Mouse (Mus musculus) CD4-positive, CD25-positive, alpha-beta regulatory T cell (primary cell): ENCODE results near the gene Rnaseh2c. TPM values are rescaled to one million over a fixed set of nuclear protein-coding genes. Genes with fewer than 3 reads are reported as not detected.

Experiments
- polyA plus RNA-seq: library from polyadenylated mRNA; unstranded; fragments of 100-300 nt; shearing (Covaris generic); gene quantifications from one replicate; pipeline ENCODE4 v1.2.1, GENCODE M21; 2017

The Rnaseh2c gene
- 127 TPM for polyA plus RNA-seq

GRCm38 (mm10) chr19:5601752-5602541 lies at the start of gene Rnaseh2c:
Gene Rnaseh2c (plus strand): TSS chr19:5601873.

DNA sequence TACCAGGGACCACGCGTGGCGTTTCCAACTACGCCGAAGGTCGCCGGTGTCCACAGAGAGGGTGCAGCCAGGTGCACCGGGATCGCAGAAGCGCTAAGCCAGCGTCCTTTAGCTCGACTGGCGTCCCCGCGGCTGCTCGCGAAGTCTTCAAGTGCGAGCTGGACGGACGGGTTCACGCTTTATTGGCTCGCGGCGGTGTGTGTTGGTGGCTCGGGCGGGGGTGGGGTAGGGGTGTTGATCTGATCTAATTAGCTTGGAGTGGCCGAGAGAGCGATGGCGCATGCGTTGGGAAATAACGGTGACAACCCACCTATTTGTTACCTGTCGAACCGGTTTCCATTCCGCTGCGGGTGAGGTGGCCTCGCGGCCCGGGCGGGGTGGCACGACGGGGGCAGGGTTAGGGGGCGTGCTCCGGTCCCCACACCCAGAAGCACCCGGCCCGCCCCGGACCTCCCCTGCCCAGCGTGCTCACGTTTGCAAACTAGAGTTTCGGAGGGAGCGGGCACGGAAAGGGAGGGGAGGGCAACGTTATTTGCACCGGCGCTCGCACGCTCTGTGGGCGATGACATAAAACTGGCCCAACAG lies 41.1 kb upstream of the Rnaseh2c start, which contains the start of gene Ovol1:
Ovol1 (minus strand) TSS at position 190 of the 585 bp plus-strand sequence.

DNA sequence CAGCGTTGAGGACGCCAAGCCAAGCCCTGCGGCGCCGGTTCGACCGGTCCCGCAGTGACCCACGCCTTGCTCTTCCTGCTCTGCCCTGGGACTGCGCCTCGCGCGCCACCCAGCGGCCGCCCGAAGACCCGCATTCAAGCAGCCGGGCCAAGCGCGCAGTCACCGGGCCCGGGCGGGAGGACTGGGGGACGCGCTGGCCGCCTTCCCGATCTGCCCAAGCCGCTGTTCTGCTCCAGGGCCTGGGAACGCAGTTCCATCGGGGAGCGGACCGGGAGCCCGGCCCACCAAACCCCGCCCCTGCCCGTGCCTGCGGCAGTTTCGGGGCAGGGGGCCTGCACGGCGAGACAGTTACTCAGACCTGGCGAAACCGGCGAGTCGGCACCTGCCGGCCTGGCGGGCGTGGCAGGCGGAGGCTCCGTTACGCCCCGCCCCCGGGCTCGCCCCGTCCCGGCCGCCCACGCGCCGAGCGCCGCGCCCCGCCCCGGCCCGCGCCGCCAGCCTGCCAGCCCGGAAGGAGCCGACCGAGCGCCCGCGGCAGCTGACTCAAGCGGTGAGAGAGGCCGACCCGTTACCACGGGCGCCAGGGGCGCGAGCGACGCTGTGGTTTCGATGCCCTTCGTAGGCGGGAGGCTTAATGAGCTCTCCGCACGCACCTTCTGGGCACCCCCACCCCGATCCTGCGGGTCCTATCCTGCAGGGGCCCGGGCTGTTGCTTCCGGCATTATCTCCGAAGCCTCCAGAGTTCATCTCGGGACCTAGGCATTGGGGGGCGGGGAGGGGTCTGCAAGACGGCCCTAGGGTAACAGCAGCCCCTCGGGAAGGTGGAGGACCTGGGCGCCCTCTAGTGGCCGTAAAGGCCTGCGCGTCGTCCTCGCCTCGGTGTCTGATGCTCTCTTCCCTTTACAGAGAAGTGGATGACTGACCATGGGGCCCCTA lies 33.9 kb upstream of the Rnaseh2c start, which contains the start of gene Ap5b1:
Ap5b1 (plus strand) TSS at position 492 of the 936 bp plus-strand sequence.

DNA sequence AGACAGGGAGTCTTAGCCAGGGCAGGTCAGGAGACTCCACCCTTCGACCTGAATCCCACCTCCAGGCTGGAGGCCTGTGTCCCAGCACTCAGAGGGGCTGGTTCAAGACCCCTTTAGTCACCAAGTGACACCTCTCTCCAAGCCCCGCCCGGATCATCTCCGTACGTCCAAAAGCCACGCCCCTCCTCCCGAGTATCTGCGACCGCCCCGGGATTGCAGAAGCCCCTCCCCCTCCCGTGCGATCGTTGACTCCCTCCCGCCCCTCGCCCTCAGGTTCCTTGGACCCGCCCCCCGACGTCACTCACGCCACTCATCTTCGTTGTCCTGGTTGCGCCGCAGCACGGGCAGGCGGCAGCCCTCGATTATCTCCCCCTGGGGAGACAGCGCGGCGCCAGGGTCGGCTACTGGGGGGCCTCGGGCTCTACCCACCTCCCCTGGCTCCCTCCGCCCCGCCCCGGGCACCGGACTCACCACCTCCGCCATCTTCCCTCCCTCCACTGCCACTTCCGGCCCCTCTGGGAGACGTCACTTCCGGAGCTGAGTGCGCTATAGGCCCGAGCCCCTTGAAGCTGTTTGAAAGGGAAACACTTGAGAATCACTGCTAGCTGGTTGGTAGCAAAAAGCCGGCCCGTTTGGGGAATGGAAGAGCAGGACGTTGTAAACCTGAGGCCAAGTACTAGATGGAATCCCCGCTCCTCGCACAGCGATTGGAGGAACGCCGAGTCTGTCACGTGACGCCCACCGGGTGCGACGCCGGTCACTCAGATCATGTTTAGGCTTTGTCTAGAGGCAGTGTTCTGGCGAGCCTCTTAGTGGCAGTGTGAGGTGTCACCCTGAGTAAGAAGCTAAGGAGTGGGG lies 8.1 kb downstream of the Rnaseh2c start, which contains the start of gene Kat5:
Kat5 (minus strand) TSS at position 691 of the 858 bp plus-strand sequence.

GRCm38 (mm10) chr19:5637069-5638047 lies 35.7 kb downstream of the Rnaseh2c start, which contains the start of gene Rela:
Gene Rela (plus strand): TSS chr19:5637483.

Other genes with a start within 250 kb of the Rnaseh2c start
- gene Eif1ad, start 235.1 kb upstream of the Rnaseh2c start, polyA plus RNA-seq = 63.2 TPM
- gene Banf1, start 234.7 kb upstream of the Rnaseh2c start, polyA plus RNA-seq = 304 TPM
- gene Sart1, start 213.2 kb upstream of the Rnaseh2c start, polyA plus RNA-seq = 213 TPM
- gene Tsga10ip, start 199.3 kb upstream of the Rnaseh2c start, polyA plus RNA-seq = 0.85 TPM
- gene Drap1, start 176.9 kb upstream of the Rnaseh2c start, polyA plus RNA-seq = 225 TPM
- 42.6 TPM for gene AI837181, start 176.7 kb upstream of the Rnaseh2c start, polyA plus RNA-seq
- not detected for gene Fosl1, start 154.3 kb upstream of the Rnaseh2c start, polyA plus RNA-seq
- gene Ccdc85b, start 144.0 kb upstream of the Rnaseh2c start, polyA plus RNA-seq = 12.2 TPM
- 166 TPM for gene Fibp, start 141.3 kb upstream of the Rnaseh2c start, polyA plus RNA-seq
- 225 TPM for gene Ctsw, start 133.4 kb upstream of the Rnaseh2c start, polyA plus RNA-seq
- 1.9 TPM for gene Efemp2, start 127.9 kb upstream of the Rnaseh2c start, polyA plus RNA-seq
- 81.5 TPM for gene Mus81, start 113.5 kb upstream of the Rnaseh2c start, polyA plus RNA-seq
- 3,756 TPM for gene Cfl1, start 111.4 kb upstream of the Rnaseh2c start, polyA plus RNA-seq
- gene 1700020D05Rik, start 98.1 kb upstream of the Rnaseh2c start, polyA plus RNA-seq = not detected
- gene Snx32, start 91.3 kb upstream of the Rnaseh2c start, polyA plus RNA-seq = 17.4 TPM
- not detected for gene Ovol1, start 41.2 kb upstream of the Rnaseh2c start, polyA plus RNA-seq
- 18.3 TPM for gene Ap5b1, start 33.8 kb upstream of the Rnaseh2c start, polyA plus RNA-seq
- gene Kat5, start 8.4 kb downstream of the Rnaseh2c start, polyA plus RNA-seq = 56.1 TPM
- gene Rela, start 35.6 kb downstream of the Rnaseh2c start, polyA plus RNA-seq = 180 TPM
- gene Sipa1, start 61.8 kb downstream of the Rnaseh2c start, polyA plus RNA-seq = 265 TPM
- gene Map3k11, start 86.9 kb downstream of the Rnaseh2c start, polyA plus RNA-seq = 69.2 TPM
- gene Pcnx3, start 87.0 kb downstream of the Rnaseh2c start, polyA plus RNA-seq = 55.9 TPM
- 1.5 TPM for gene Kcnk7, start 102.5 kb downstream of the Rnaseh2c start, polyA plus RNA-seq
- gene Ehbp1l1, start 124.4 kb downstream of the Rnaseh2c start, polyA plus RNA-seq = 51.3 TPM
- gene Fam89b, start 127.8 kb downstream of the Rnaseh2c start, polyA plus RNA-seq = 107 TPM
- 0.48 TPM for gene Ltbp3, start 139.0 kb downstream of the Rnaseh2c start, polyA plus RNA-seq
- gene Scyl1, start 169.5 kb downstream of the Rnaseh2c start, polyA plus RNA-seq = 66.3 TPM